Mouse (Mus musculus) CH12.LX (cell line): ENCODE data around the gene Rai2. TPM values are rescaled to one million over a fixed set of nuclear protein-coding genes. Genes with fewer than 3 reads are reported as not detected.

Experiments
- DNase-seq: peaks from one replicate; pipeline ENCODE4 v3.0.0-alpha.2; 2013; ENCODE audit errors: extremely low read depth
- H3K27ac ChIP-seq: 2 replicates; pipeline ENCODE4 v1.5.1; 2012; ENCODE audit warnings: low read depth, mild to moderate bottlenecking, control low read depth, moderate library complexity; ENCODE audit not compliant: insufficient read depth
- H3K27me3 ChIP-seq: replicated peaks from 2 replicates; pipeline ENCODE3; 2012; ENCODE audit warnings: inconsistent platforms
- H3K36me3 ChIP-seq, 2 experiments: replicated peaks in 1 of 2; 2 replicates each; pipeline versions ENCODE3 to v1.6.1; 2012; ENCODE audit warnings: inconsistent platforms in 1 of 2, low read length in 1 of 2, mild to moderate bottlenecking in 1 of 2, mixed read lengths in 1 of 2, moderate library complexity in 1 of 2; ENCODE audit not compliant: control insufficient read depth in 1 of 2, insufficient read depth in 1 of 2
- H3K4me1 ChIP-seq, 2 experiments: 2 replicates each; pipeline ENCODE4 v1.6.1; 2012; ENCODE audit warnings: inconsistent platforms in 1 of 2, moderate library complexity in 1 of 2; ENCODE audit not compliant: insufficient read depth in 2 of 2, control insufficient read depth in 1 of 2
- H3K4me2 ChIP-seq: 2 replicates; pipeline ENCODE4 v1.6.1; 2012; ENCODE audit warnings: low read depth, mild to moderate bottlenecking, control low read depth; ENCODE audit not compliant: poor library complexity, insufficient read depth, severe bottlenecking
- H3K4me3 ChIP-seq, 3 experiments: fragments of 150-350 bp in 1 of 3; sonication (generic) in 1 of 3; replicated peaks in 1 of 3; 2 replicates each; pipeline versions ENCODE3 to v1.5.1; 2011 to 2012; ENCODE audit warnings: low read depth in 2 of 3, low read length in 2 of 3, mild to moderate bottlenecking in 2 of 3, moderate library complexity in 2 of 3, control low read depth in 1 of 3, improper control_type of control experiment in 1 of 3, inconsistent platforms in 1 of 3, mixed read lengths in 1 of 3; ENCODE audit not compliant: poor library complexity in 1 of 3
- H3K79me2 ChIP-seq: replicated peaks from 2 replicates; pipeline ENCODE4 v1.6.1; 2012; ENCODE audit warnings: mild to moderate bottlenecking, moderate library complexity; ENCODE audit not compliant: control insufficient read depth, poor library complexity, insufficient read depth, severe bottlenecking; ENCODE audit errors: extremely low read depth
- H3K9ac ChIP-seq: 2 replicates; pipeline ENCODE4 v1.6.1; 2012; ENCODE audit warnings: low read depth, mild to moderate bottlenecking, control low read depth, moderate library complexity; ENCODE audit not compliant: insufficient read depth
- H3K9me3 ChIP-seq: replicated peaks from 2 replicates; pipeline ENCODE3; 2012; ENCODE audit warnings: low read length, inconsistent platforms, mixed read lengths
- CHD2 ChIP-seq: IDR thresholded peaks from 2 replicates; pipeline ENCODE4 v1.6.1; 2011; ENCODE audit warnings: low read length, improper control_type of control experiment
- CTCF ChIP-seq, 2 experiments: IDR thresholded peaks in 1 of 2; conservative IDR thresholded peaks in 1 of 2; 2 replicates each; pipeline ENCODE4 v1.5.1; 2011 to 2012; ENCODE audit warnings: low read depth in 2 of 2, low read length in 2 of 2, improper control_type of control experiment in 1 of 2, inconsistent platforms in 1 of 2, mild to moderate bottlenecking in 1 of 2, moderate library complexity in 1 of 2
- E2F4 ChIP-seq: IDR thresholded peaks from 2 replicates; pipeline ENCODE4 v1.6.1; 2011; ENCODE audit warnings: low read depth, low read length, improper control_type of control experiment; ENCODE audit not compliant: insufficient replicate concordance
- ELF1 ChIP-seq: IDR thresholded peaks from 2 replicates; pipeline ENCODE4 v1.6.1; 2014; ENCODE audit warnings: low read depth, mild to moderate bottlenecking, inconsistent platforms, low read length, improper control_type of control experiment
- HCFC1 ChIP-seq: IDR thresholded peaks from 2 replicates; pipeline ENCODE4 v1.6.1; 2012; ENCODE audit warnings: low read depth, mild to moderate bottlenecking, inconsistent platforms, low read length, improper control_type of control experiment
- JUND ChIP-seq: conservative IDR thresholded peaks from 2 replicates; pipeline ENCODE4 v1.6.1; 2011; ENCODE audit warnings: low read depth, low read length, improper control_type of control experiment
- KAT2A ChIP-seq: IDR thresholded peaks from 2 replicates; pipeline ENCODE4 v1.6.1; 2012; ENCODE audit warnings: low read length, improper control_type of control experiment, inconsistent platforms; ENCODE audit not compliant: insufficient replicate concordance
- MXI1 ChIP-seq: IDR thresholded peaks from 2 replicates; pipeline ENCODE4 v1.6.1; 2011; ENCODE audit warnings: mild to moderate bottlenecking, low read depth, low read length, improper control_type of control experiment
- NELFE ChIP-seq: IDR thresholded peaks from 2 replicates; pipeline ENCODE4 v1.6.1; 2011; ENCODE audit warnings: low read depth, low read length, improper control_type of control experiment
- NRF1 ChIP-seq: IDR thresholded peaks from 2 replicates; pipeline ENCODE4 v1.6.1; 2014; ENCODE audit warnings: low read depth, mild to moderate bottlenecking, inconsistent platforms, low read length, improper control_type of control experiment, moderate library complexity
- PAX5 ChIP-seq: IDR thresholded peaks from 2 replicates; pipeline ENCODE4 v1.6.1; 2012; ENCODE audit warnings: low read length, inconsistent platforms, mixed read lengths
- POLR2A ChIP-seq: IDR thresholded peaks from 2 replicates; pipeline ENCODE4 v1.6.1; 2011; ENCODE audit warnings: low read depth, mild to moderate bottlenecking, improper control_type of control experiment, low read length
- POLR2AphosphoS2 ChIP-seq: IDR thresholded peaks from 2 replicates; pipeline ENCODE4 v1.6.1; 2011; ENCODE audit warnings: low read depth, low read length, improper control_type of control experiment
- SMC3 ChIP-seq: IDR thresholded peaks from 2 replicates; pipeline ENCODE4 v1.6.1; 2011; ENCODE audit warnings: low read depth, low read length, improper control_type of control experiment
- TCF12 ChIP-seq: IDR thresholded peaks from 2 replicates; pipeline ENCODE4 v1.6.1; 2014; ENCODE audit warnings: low read depth, mild to moderate bottlenecking, inconsistent platforms, low read length, improper control_type of control experiment
- ZC3H11A ChIP-seq: IDR thresholded peaks from 2 replicates; pipeline ENCODE4 v1.6.1; 2012; ENCODE audit warnings: low read depth, mild to moderate bottlenecking, inconsistent platforms, low read length, improper control_type of control experiment
- dilution Hi-C: fragments of 300-500 bp; cut with MboI; formaldehyde crosslinking; loops from 2 replicates; pipeline ENCODE4 v1.14.3; 2020; ENCODE audit warnings: low sequenced_read_pairs; ENCODE audit not compliant: extremely low pct_unique_long_range_greater_than_20kb, extremely low pct_ligation_motif_present
- in situ Hi-C: fragments of 300-500 bp; cut with MboI; formaldehyde crosslinking; loops from 3 replicates; pipeline ENCODE4 v1.14.3; 2019; ENCODE audit warnings: low sequenced_read_pairs, low pct_ligation_motif_present, low pct_unique_long_range_greater_than_20kb, mixed read lengths
- polyA plus RNA-seq: library from polyadenylated mRNA; unstranded; fragments of >175 nt; gene quantifications from 2 replicates; pipeline ENCODE4 v1.2.1, GENCODE M21; 2012; ENCODE audit warnings: low read depth; ENCODE audit not compliant: insufficient read length
- total RNA-seq, 2 experiments: library from RNA; depleted of rRNA; stranded (reverse); fragments of 300-350 nt in 1 of 2; fragments of >200 nt in 1 of 2; gene quantifications; 2 replicates each; pipeline ENCODE4 v1.2.3; 2012 to 2014

Rai2 gene
- total and polyA plus RNA-seq, 3 experiments, result not detected

DNA sequence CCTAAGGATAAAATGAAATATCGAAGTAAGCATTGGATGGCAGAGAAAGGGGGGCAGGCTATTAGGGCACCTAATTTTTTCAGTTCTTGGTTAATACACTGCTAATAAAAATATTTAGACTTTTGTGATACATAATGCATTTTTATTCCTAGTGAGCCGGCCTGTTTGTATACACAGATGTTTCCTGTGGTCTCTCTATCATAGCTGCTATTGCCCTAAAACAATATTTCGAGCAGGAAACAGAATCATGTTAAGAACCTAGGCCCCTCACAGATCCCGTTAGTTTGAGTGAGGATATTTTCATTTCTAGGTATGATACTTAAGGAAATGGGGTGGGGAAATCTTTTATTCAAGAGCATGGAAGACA lies 17.4 kb downstream of the Rai2 start:
- Histone ChIP-seq H3K9ac (no peak overlapping the region), H3K79me2 (no peaks in the 10 kb centered on the region), H3K4me1 (no peaks in the 10 kb centered on the region), H3K27me3 (no peaks in the 10 kb centered on the region), H3K9me3 (no peaks in the 10 kb centered on the region), H3K27ac (no peak overlapping the region), H3K4me2 (no peak overlapping the region), H3K36me3 (no peaks in the 10 kb centered on the region), H3K4me3 (no peak overlapping the region)
- in situ Hi-C loops (no loop called here), dilution Hi-C loops (no loop called here)
- TF ChIP-seq E2F4 (no peak), CTCF (conservative IDR thresholded peaks at IDR 0.05 in 1 of 2, IDR thresholded peaks at IDR 0.05 in 1 of 2; ENCODE audit: low read depth in 2 of 2, low read length in 2 of 2) (no peak), HCFC1 (no peak), CHD2 (no peak), KAT2A (no peak)
- DNase-seq, result no peak

DNA sequence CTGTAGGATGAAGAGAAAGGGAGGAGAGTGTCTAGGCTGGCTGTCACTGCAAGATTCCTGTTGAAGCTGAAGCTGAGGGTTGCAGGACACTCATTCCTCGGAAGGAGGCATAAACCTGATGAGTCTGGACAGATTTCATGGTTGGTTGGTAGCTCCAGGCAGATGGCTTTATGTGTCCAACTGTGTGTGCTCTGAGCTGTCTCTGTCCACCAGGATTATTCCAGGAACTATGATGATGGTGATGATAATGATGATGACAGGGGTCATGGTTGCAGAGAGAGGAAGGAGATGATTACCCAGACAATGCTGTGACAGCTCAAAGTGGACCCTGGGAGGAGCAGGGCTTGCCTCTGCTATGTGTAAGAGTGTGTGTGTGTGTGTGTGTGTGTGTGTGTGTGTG lies 22.5 kb downstream of the Rai2 start:
- no peak for TF ChIP-seq MXI1
- TF ChIP-seq POLR2A, result no peak
- TF ChIP-seq NELFE, result no peak
- TF ChIP-seq NRF1, result no peak
- no peak for TF ChIP-seq ZC3H11A
- no peak for TF ChIP-seq CTCF (conservative IDR thresholded peaks at IDR 0.05 in 1 of 2, IDR thresholded peaks at IDR 0.05 in 1 of 2; ENCODE audit: low read depth in 2 of 2, low read length in 2 of 2)
- TF ChIP-seq JUND, result no peak
- TF ChIP-seq TCF12, result no peak
- TF ChIP-seq PAX5, result no peak
- no peak for TF ChIP-seq ELF1
- TF ChIP-seq KAT2A, result no peak
- TF ChIP-seq POLR2AphosphoS2, result no peak
- DNase-seq, result no peak
- no peaks in the 10 kb centered on the region for H3K27me3 ChIP-seq
- no peaks in the 10 kb centered on the region for H3K36me3 ChIP-seq
- no peak overlapping the region for H3K9ac ChIP-seq
- H3K4me2 ChIP-seq, result no peak overlapping the region
- no peaks in the 10 kb centered on the region for H3K9me3 ChIP-seq
- dilution Hi-C loops, result no loop called here
- no peak overlapping the region for H3K27ac ChIP-seq
- H3K79me2 ChIP-seq, result no peaks in the 10 kb centered on the region
- in situ Hi-C loops, result no loop called here
- no peaks in the 10 kb centered on the region for H3K4me1 ChIP-seq
- no peak overlapping the region for H3K4me3 ChIP-seq

DNA sequence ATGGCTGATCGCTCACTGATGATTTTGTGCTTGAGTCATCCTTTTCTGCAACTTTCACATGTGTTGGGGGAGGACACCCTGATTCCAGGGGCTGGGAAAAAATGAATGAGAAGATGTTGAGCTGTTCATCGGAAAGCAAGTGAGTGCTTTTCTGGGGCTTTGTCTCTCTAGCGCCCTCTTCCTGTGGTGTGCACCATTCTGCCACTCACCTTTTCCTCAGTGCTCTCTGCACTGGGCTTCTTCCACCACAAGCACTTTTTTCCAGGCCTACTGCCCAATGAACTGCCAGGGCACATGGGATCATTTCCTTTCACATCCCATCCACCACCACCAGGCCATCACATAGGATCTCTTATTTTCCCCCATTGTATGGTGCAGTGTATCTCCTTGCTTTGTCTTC lies 26.2 kb downstream of the Rai2 start:
- H3K36me3 ChIP-seq, result no peaks in the 10 kb centered on the region

More for the DNA sequence above, 26.2 kb downstream of the Rai2 start:
- dilution Hi-C loops (no loop called here), in situ Hi-C loops (no loop called here)
- Histone ChIP-seq H3K79me2 (no peaks in the 10 kb centered on the region), H3K27me3 (no peaks in the 10 kb centered on the region), H3K4me3 (no peak overlapping the region), H3K27ac (no peak overlapping the region), H3K9ac (no peak overlapping the region), H3K4me1 (no peaks in the 10 kb centered on the region), H3K4me2 (no peak overlapping the region), H3K9me3 (no peaks in the 10 kb centered on the region)
- TF ChIP-seq CTCF (conservative IDR thresholded peaks at IDR 0.05 in 1 of 2, IDR thresholded peaks at IDR 0.05 in 1 of 2; ENCODE audit: low read depth in 2 of 2, low read length in 2 of 2), result peak; percentile 18 to 56; a peak in 3 of 4 replicates
- TF ChIP-seq JUND, result no peak
- peak; percentile 34 for TF ChIP-seq SMC3
- no peak for TF ChIP-seq ZC3H11A
- DNase-seq, result peak; percentile 9
